Mouse (Mus musculus) forebrain, embryonic 11.5 days (tissue): ENCODE results near the gene Dgcr2. TPM values are rescaled to one million over a fixed set of nuclear protein-coding genes. Genes with fewer than 3 reads are reported as not detected.

Experiments used
- ATAC-seq: fragments of 200-750 bp; cut with Nextera tagmentation; replicated peaks from 2 replicates; pipeline ENCODE4 v1.8.0; 2017; ENCODE audit warnings: moderate TSS enrichment; ENCODE audit not compliant: low FRiP score
- DNase-seq: peaks from one replicate; pipeline ENCODE4 v3.0.0-alpha.2; 2017; ENCODE audit warnings: low spot score
- H3K27ac ChIP-seq: fragments of 300-500 bp; sonication (generic); 2 replicates; pipeline ENCODE4 v1.5.1; 2014; ENCODE audit warnings: low read depth, low read length
- H3K27me3 ChIP-seq: fragments of 300-500 bp; sonication (generic); 2 replicates; pipeline ENCODE4 v1.6.1; 2014; ENCODE audit warnings: mild to moderate bottlenecking, low read length, mixed read lengths; ENCODE audit not compliant: control insufficient read depth, insufficient read depth
- H3K36me3 ChIP-seq: fragments of 300-500 bp; sonication (generic); 2 replicates; pipeline ENCODE4 v1.6.1; 2014; ENCODE audit warnings: mild to moderate bottlenecking, low read length, moderate library complexity, mixed read lengths; ENCODE audit not compliant: control insufficient read depth, insufficient read depth
- H3K4me1 ChIP-seq: fragments of 300-500 bp; sonication (generic); replicated peaks from 2 replicates; pipeline ENCODE4 v1.6.1; 2014; ENCODE audit warnings: low read length, mixed read lengths; ENCODE audit not compliant: control insufficient read depth, insufficient read depth
- H3K4me2 ChIP-seq: fragments of 300-500 bp; sonication (generic); 2 replicates; pipeline ENCODE4 v1.6.1; 2014; ENCODE audit warnings: low read depth, mild to moderate bottlenecking, low read length, moderate library complexity, mixed read lengths; ENCODE audit not compliant: severe bottlenecking
- H3K4me3 ChIP-seq: fragments of 300-500 bp; sonication (generic); 2 replicates; pipeline ENCODE4 v1.5.1; 2014; ENCODE audit warnings: low read depth, low read length
- H3K9ac ChIP-seq: fragments of 300-500 bp; sonication (generic); 2 replicates; pipeline ENCODE4 v1.6.1; 2014; ENCODE audit warnings: low read length
- H3K9me3 ChIP-seq: fragments of 300-500 bp; sonication (generic); 2 replicates; pipeline ENCODE4 v1.6.1; 2016; ENCODE audit warnings: low read length, mixed read lengths; ENCODE audit not compliant: control insufficient read depth
- WGBS: fragments of 180-500 bp; shearing (Covaris S2); extraction: QIAGEN DNeasy Blood & Tissue Kit; methylation state at CpG from one replicate; pipeline ENCODE4 v1.1.7; 2014; 5-methylcytosine and 5-hydroxymethylcytosine counted together
- polyA plus RNA-seq: library from polyadenylated mRNA; unstranded; fragments of >200 nt; fragmentation: Nextera tagmentation; extraction: Ambion mirVana; gene quantifications from 2 replicates; pipeline ENCODE4 v1.2.1, GENCODE M21; 2014

Dgcr2 gene
- polyA plus RNA-seq, 1 experiment from 2014 or later: 112 TPM

DNA sequence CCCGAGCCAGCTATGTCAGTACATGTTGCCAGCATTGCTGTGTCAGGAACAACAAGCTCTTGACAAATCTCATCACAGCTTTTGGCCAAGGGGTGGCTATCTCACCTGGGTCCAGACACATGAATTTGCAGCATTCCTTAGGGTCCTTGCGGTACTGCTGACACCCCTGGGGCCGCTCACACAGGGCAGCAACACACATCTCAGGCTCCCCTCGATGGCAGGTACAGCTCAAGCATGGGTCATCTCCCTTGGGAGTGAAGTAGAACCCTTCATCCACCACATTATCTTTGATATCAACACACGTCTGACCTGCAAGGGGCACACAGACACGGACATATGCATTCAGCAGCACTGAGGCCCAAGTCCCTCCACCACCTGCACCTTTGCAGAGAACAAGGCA is 48.9 kb downstream of the Dgcr2 start:
- H3K4me2 ChIP-seq: no peak overlapping the region
- no peaks in the 10 kb centered on the region for H3K4me1 ChIP-seq
- H3K27me3 ChIP-seq: no peaks in the 10 kb centered on the region
- 83% methylated on average over 6 of the region's 6 CpGs for WGBS
- H3K4me3 ChIP-seq: no peak overlapping the region
- H3K9ac ChIP-seq: no peak overlapping the region
- no peak overlapping the region for H3K27ac ChIP-seq
- no peaks in the 10 kb centered on the region for H3K9me3 ChIP-seq
- ATAC-seq: no peak
- peaks cover 15% of the 10 kb centered on the region; the same call in 1 of the 2 replicates for H3K36me3 ChIP-seq
- no peak for DNase-seq

DNA sequence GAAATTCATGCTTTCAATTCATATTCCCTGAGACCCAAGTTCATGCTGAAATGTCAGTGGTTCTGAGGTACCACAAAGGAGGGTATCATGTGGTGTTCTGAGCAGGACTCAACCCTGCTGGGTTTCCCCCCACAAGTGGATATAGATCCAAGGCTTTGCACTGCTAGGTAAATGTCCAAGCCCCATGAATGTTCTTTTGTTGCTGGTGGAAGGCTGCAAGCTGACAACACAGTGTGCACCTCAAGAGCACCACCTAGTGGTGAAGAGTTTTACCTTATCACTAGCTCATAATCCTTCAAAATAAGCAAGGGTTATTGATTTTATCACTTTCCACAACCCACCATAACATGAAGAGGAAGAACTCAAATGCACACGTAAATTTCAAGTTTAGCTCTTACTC is 49.4 kb downstream of the Dgcr2 start:
- H3K4me2 ChIP-seq: no peak overlapping the region
- DNase-seq (no peak), ATAC-seq (no peak)
- 34% methylated on average over 1 of the region's 1 CpGs for WGBS
- no peaks in the 10 kb centered on the region for H3K9me3 ChIP-seq
- no peaks in the 10 kb centered on the region for H3K27me3 ChIP-seq
- H3K9ac ChIP-seq: no peak overlapping the region
- no peak overlapping the region for H3K4me3 ChIP-seq
- no peaks in the 10 kb centered on the region for H3K4me1 ChIP-seq
- H3K27ac ChIP-seq: no peak overlapping the region
- H3K36me3 ChIP-seq: peaks cover 17% of the 10 kb centered on the region; the same call in 1 of the 2 replicates

GRCm38 (mm10) chr16:17848431-17848830 is 49.9 kb downstream of the Dgcr2 start:
- H3K27me3 ChIP-seq: no peaks in the 10 kb centered on the region
- ATAC-seq (no peak), DNase-seq (no peak)
- H3K9ac ChIP-seq: no peak overlapping the region
- H3K4me1 ChIP-seq: no peaks in the 10 kb centered on the region
- H3K36me3 ChIP-seq: peaks cover 22% of the 10 kb centered on the region; the same call in 1 of the 2 replicates
- WGBS: 96% methylated on average over 6 of the region's 6 CpGs
- no peaks in the 10 kb centered on the region for H3K9me3 ChIP-seq
- no peak overlapping the region for H3K27ac ChIP-seq
- no peak overlapping the region for H3K4me2 ChIP-seq
- H3K4me3 ChIP-seq: no peak overlapping the region

GRCm38 (mm10) chr16:17843701-17844365 is 54.5 kb downstream of the Dgcr2 start:
- H3K9ac ChIP-seq: no peak overlapping the region
- no peak overlapping the region for H3K4me3 ChIP-seq
- H3K27me3 ChIP-seq: no peaks in the 10 kb centered on the region
- WGBS: 95% methylated on average over 10 of the region's 10 CpGs
- DNase-seq (no peak), ATAC-seq (no peak)
- no peak overlapping the region for H3K27ac ChIP-seq
- H3K9me3 ChIP-seq: no peaks in the 10 kb centered on the region
- H3K4me2 ChIP-seq: no peak overlapping the region
- H3K36me3 ChIP-seq: peaks cover 25% of the 10 kb centered on the region; the same call in 1 of the 2 replicates
- H3K4me1 ChIP-seq: no peaks in the 10 kb centered on the region

DNA sequence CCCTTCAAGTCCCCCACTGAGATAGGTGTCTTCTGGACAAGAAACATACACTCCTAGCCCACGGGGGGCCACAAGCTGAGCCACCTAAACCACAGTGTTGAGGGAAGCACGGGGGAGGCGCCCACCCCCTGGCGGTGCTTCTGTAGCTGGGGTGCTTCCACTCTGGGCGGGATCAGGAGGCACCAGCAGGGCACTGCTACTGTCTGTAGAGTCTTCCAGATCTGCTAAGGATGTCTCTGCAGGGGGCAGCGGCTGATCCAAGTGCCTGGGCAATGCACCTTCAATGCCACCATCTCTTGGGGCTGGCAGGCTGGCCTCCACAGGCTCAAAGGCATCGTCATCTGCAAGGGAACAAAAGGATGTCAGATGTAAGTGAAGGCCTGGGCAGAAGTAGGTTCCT is 55.9 kb downstream of the Dgcr2 start:
- H3K9me3 ChIP-seq: no peaks in the 10 kb centered on the region
- WGBS: 91% methylated on average over 7 of the region's 7 CpGs
- H3K9ac ChIP-seq: no peak overlapping the region
- H3K36me3 ChIP-seq: peaks cover 23% of the 10 kb centered on the region; the same call in 1 of the 2 replicates
- no peaks in the 10 kb centered on the region; the same call in 1 of the 2 replicates for H3K27me3 ChIP-seq
- H3K4me3 ChIP-seq: no peak overlapping the region
- DNase-seq: no peak
- H3K4me1 ChIP-seq: no peaks in the 10 kb centered on the region
- H3K27ac ChIP-seq: no peak overlapping the region
- no peak overlapping the region for H3K4me2 ChIP-seq
- no peak for ATAC-seq

DNA sequence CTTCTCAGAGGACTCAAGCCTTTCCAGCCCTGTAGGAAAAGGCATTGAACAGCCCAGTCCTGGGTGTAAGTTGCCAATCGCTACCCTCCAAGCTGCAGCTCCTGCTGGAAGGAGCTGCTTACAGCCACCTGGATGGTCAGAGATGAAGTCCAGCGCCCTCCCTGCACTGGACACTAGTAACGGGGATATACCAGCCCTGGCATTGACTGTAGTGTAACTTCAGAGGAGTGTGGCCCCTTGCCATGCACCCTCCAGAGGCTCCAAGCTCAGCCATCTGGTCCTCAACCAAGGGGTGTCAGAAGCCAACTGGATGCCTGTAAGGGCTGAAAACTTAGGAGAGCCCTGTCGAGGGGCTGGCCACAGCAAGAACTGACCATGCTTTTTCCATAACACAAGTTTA is 58.4 kb downstream of the Dgcr2 start:
- Histone ChIP-seq H3K9ac (no peak overlapping the region), H3K27ac (no peak overlapping the region), H3K27me3 (peaks cover 13% of the 10 kb centered on the region), H3K4me3 (no peak overlapping the region), H3K4me2 (no peak overlapping the region), H3K4me1 (no peaks in the 10 kb centered on the region), H3K9me3 (no peaks in the 10 kb centered on the region), H3K36me3 (peaks cover 19% of the 10 kb centered on the region; the same call in 1 of the 2 replicates)
- 87% methylated on average over 4 of the region's 4 CpGs for WGBS
- DNase-seq (no peak), ATAC-seq (no peak)

GRCm38 (mm10) chr16:17838051-17838450 is 60.3 kb downstream of the Dgcr2 start, which contains the start of gene Car15:
Car15 (minus strand) TSS chr16:17838364.
- H3K36me3 ChIP-seq: peaks cover 10% of the 10 kb centered on the region; the same call in 1 of the 2 replicates
- H3K9ac ChIP-seq: no peak within 1 kb of the TSS
- no peaks in the 10 kb centered on the region for H3K9me3 ChIP-seq
- no peaks in the 10 kb centered on the region; the same call in 1 of the 2 replicates for H3K4me1 ChIP-seq
- H3K4me2 ChIP-seq: no peak within 1 kb of the TSS
- no peak for DNase-seq
- ATAC-seq: no peak
- peaks cover 32% of the 10 kb centered on the region for H3K27me3 ChIP-seq
- 82% methylated on average over 6 of the region's 6 CpGs for whole genome bisulfite sequencing
- no peak within 1 kb of the TSS for H3K4me3 ChIP-seq
- no peak within 1 kb of the TSS for H3K27ac ChIP-seq

DNA sequence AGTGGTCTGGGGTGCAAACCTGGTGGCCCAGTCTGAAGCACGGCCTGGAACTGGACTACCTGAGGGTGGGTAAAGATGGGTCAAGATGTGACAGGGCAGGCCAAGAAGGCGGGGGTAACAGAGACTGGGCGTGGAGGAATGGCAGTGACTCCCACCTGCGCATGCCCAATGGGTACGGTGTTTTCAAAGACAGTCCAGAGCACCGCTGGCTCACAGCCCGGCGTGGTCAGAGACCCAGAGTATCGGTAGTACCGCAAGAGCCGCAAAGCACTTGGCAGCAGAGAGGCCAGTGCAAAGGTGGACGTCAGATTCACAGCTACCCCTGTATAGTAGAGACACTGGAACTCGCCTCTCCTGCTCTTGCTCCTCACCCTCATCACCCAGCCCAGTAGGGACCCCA is 62.9 kb downstream of the Dgcr2 start:
- Histone ChIP-seq H3K4me3 (no peak overlapping the region), H3K4me1 (no peaks in the 10 kb centered on the region; the same call in 1 of the 2 replicates), H3K27ac (no peak overlapping the region), H3K9me3 (no peaks in the 10 kb centered on the region), H3K36me3 (no peaks in the 10 kb centered on the region; the same call in 1 of the 2 replicates), H3K27me3 (peaks cover 57% of the 10 kb centered on the region), H3K4me2 (no peak overlapping the region), H3K9ac (no peak overlapping the region)
- DNase-seq: no peak
- ATAC-seq: no peak
- 49% methylated on average over 13 of the region's 13 CpGs for WGBS

DNA sequence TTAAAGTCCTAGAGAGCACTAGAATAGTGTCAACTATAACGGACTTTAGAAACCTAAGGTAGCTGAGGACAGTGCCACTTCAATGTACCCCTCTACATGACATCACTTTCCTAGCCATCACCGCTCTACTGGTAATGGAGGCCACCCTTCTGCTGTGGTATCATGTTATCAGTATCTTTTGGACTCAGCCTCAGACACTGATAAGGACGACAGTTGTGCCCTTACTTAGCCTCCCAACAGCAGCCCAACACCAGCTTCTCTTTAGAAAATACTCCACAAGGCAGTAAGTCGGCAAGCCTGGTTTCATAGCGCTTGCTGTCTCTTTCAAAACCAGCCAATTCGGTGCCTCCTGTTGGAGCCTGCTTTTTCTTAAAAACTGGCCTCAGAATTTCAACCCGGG is 63.8 kb downstream of the Dgcr2 start:
- DNase-seq (no peak), ATAC-seq (no peak)
- 50% methylated on average over 7 of the region's 7 CpGs for WGBS
- Histone ChIP-seq H3K9me3 (no peaks in the 10 kb centered on the region), H3K4me3 (peak overlapping the region; percentile 47), H3K27ac (no peak overlapping the region), H3K4me1 (no peaks in the 10 kb centered on the region; the same call in 1 of the 2 replicates), H3K36me3 (no peaks in the 10 kb centered on the region; the same call in 1 of the 2 replicates), H3K27me3 (peaks cover 62% of the 10 kb centered on the region), H3K9ac (no peak overlapping the region), H3K4me2 (peak overlapping the region; percentile 91; the same call in 1 of the 2 replicates)
